Mouse (Mus musculus) embryonic facial prominence, embryonic 13.5 days (tissue): Measurements from ENCODE around the gene Magi2. TPM values are rescaled to one million over a fixed set of nuclear protein-coding genes. Genes with fewer than 3 reads are reported as not detected.

ENCODE experiments used
- ATAC-seq: fragments of 200-750 bp; cut with Nextera tagmentation; 2 replicates; pipeline ENCODE4 v1.8.0; 2017; ENCODE audit warnings: low read depth; ENCODE audit not compliant: insufficient number of reproducible peaks, insufficient read depth, low FRiP score, low TSS enrichment
- H3K27ac ChIP-seq: fragments of 300-500 bp; sonication (generic); 2 replicates; pipeline ENCODE4 v1.5.1; 2015; ENCODE audit warnings: moderate library complexity, mild to moderate bottlenecking, inconsistent platforms
- H3K27me3 ChIP-seq: fragments of 300-500 bp; sonication (generic); 2 replicates; pipeline ENCODE4 v1.6.1; 2015; ENCODE audit warnings: mild to moderate bottlenecking, inconsistent platforms
- H3K36me3 ChIP-seq: fragments of 300-500 bp; sonication (generic); 2 replicates; pipeline ENCODE4 v1.6.1; 2015; ENCODE audit warnings: mild to moderate bottlenecking, inconsistent platforms
- H3K4me1 ChIP-seq: fragments of 300-500 bp; sonication (generic); 2 replicates; pipeline ENCODE4 v1.6.1; 2015; ENCODE audit warnings: inconsistent platforms
- H3K4me2 ChIP-seq: fragments of 300-500 bp; sonication (generic); 2 replicates; pipeline ENCODE4 v1.6.1; 2015; ENCODE audit warnings: moderate library complexity, mild to moderate bottlenecking, inconsistent platforms
- H3K4me3 ChIP-seq: fragments of 300-500 bp; sonication (generic); 2 replicates; pipeline ENCODE4 v1.5.1; 2015; ENCODE audit warnings: mild to moderate bottlenecking, inconsistent platforms
- H3K9ac ChIP-seq: fragments of 300-500 bp; sonication (generic); 2 replicates; pipeline ENCODE4 v1.6.1; 2015; ENCODE audit warnings: mild to moderate bottlenecking, inconsistent platforms
- H3K9me3 ChIP-seq: fragments of 300-500 bp; sonication (generic); 2 replicates; pipeline ENCODE4 v1.6.1; 2016; ENCODE audit warnings: inconsistent platforms
- WGBS: fragments of 180-500 bp; shearing (Covaris S2); methylation state at CpG from one replicate; pipeline ENCODE4 v1.1.7; 2015; ENCODE audit warnings: mixed read lengths; 5-methylcytosine and 5-hydroxymethylcytosine counted together
- polyA plus RNA-seq: library from polyadenylated mRNA; unstranded; fragments of >200 nt; fragmentation: Nextera tagmentation; extraction: Ambion mirVana; gene quantifications from 2 replicates; pipeline ENCODE4 v1.2.1, GENCODE M21; 2015

Gene Magi2
- polyA plus RNA-seq, 1 experiment from 2014 or later: 9.7 TPM

GRCm38 (mm10) chr5:20446471-20447174, 1219.8 kb downstream of the Magi2 start:
- no peaks in the 10 kb centered on the region for H3K27me3 ChIP-seq
- peaks cover 9% of the 10 kb centered on the region; the same call in 1 of the 2 replicates for H3K4me1 ChIP-seq
- no peak overlapping the region for H3K9ac ChIP-seq
- no peaks in the 10 kb centered on the region for H3K9me3 ChIP-seq
- no peak overlapping the region for H3K27ac ChIP-seq
- H3K4me2 ChIP-seq: no peak overlapping the region
- H3K4me3 ChIP-seq: no peak overlapping the region
- no peak for ATAC-seq
- H3K36me3 ChIP-seq: no peaks in the 10 kb centered on the region
- 52% methylated on average over 4 of the region's 4 CpGs for WGBS

GRCm38 (mm10) chr5:20456106-20456505, 1229.3 kb downstream of the Magi2 start:
- Histone ChIP-seq H3K9me3 (no peaks in the 10 kb centered on the region), H3K27me3 (no peaks in the 10 kb centered on the region), H3K27ac (no peak overlapping the region), H3K9ac (no peak overlapping the region), H3K4me1 (no peaks in the 10 kb centered on the region), H3K36me3 (no peaks in the 10 kb centered on the region), H3K4me3 (no peak overlapping the region), H3K4me2 (no peak overlapping the region)
- 68% methylated on average over 3 of the region's 3 CpGs for WGBS
- no peak for ATAC-seq

GRCm38 (mm10) chr5:20457742-20458510, 1231.1 kb downstream of the Magi2 start:
- ATAC-seq: no peak
- WGBS: 75% methylated on average over 7 of the region's 7 CpGs

GRCm38 (mm10) chr5:20461709-20462108, 1234.9 kb downstream of the Magi2 start:
- H3K4me3 ChIP-seq: no peak overlapping the region
- ATAC-seq: no peak
- no peaks in the 10 kb centered on the region for H3K4me1 ChIP-seq
- no peaks in the 10 kb centered on the region for H3K9me3 ChIP-seq
- 79% methylated on average over 2 of the region's 2 CpGs for WGBS
- H3K27ac ChIP-seq: no peak overlapping the region
- no peak overlapping the region for H3K4me2 ChIP-seq
- H3K27me3 ChIP-seq: no peaks in the 10 kb centered on the region
- H3K36me3 ChIP-seq: no peaks in the 10 kb centered on the region
- H3K9ac ChIP-seq: no peak overlapping the region

More at GRCm38 (mm10) chr5:20457742-20458510, 1231.1 kb downstream of the Magi2 start:
- H3K27me3 ChIP-seq: no peaks in the 10 kb centered on the region
- H3K36me3 ChIP-seq: no peaks in the 10 kb centered on the region
- H3K4me1 ChIP-seq: no peaks in the 10 kb centered on the region
- no peak overlapping the region for H3K4me3 ChIP-seq
- no peak overlapping the region for H3K9ac ChIP-seq
- no peaks in the 10 kb centered on the region for H3K9me3 ChIP-seq
- H3K4me2 ChIP-seq: no peak overlapping the region
- H3K27ac ChIP-seq: no peak overlapping the region

- H3K4me3 ChIP-seq: no peak overlapping the region
- WGBS: 90% methylated on average over 2 of the region's 2 CpGs
- H3K27me3 ChIP-seq: no peaks in the 10 kb centered on the region
- H3K36me3 ChIP-seq: no peaks in the 10 kb centered on the region
- no peak for ATAC-seq
- no peak overlapping the region for H3K27ac ChIP-seq
- H3K9me3 ChIP-seq: no peaks in the 10 kb centered on the region
- H3K4me1 ChIP-seq: no peaks in the 10 kb centered on the region
- no peak overlapping the region for H3K9ac ChIP-seq
- H3K4me2 ChIP-seq: no peak overlapping the region
Observed at GRCm38 (mm10) chr5:20462376-20462775, 1235.5 kb downstream of the Magi2 start.

GRCm38 (mm10) chr5:20469721-20470120, 1242.9 kb downstream of the Magi2 start:
- no peaks in the 10 kb centered on the region for H3K27me3 ChIP-seq
- H3K27ac ChIP-seq: no peak overlapping the region
- H3K4me2 ChIP-seq: no peak overlapping the region
- ATAC-seq: no peak
- peaks cover 6% of the 10 kb centered on the region; the same call in 1 of the 2 replicates for H3K9me3 ChIP-seq
- no peaks in the 10 kb centered on the region for H3K36me3 ChIP-seq
- H3K4me3 ChIP-seq: no peak overlapping the region
- no peaks in the 10 kb centered on the region for H3K4me1 ChIP-seq
- 69% methylated on average over 3 of the region's 3 CpGs for WGBS
- H3K9ac ChIP-seq: no peak overlapping the region

- Histone ChIP-seq H3K4me1 (no peaks in the 10 kb centered on the region), H3K36me3 (no peaks in the 10 kb centered on the region), H3K27ac (no peak overlapping the region), H3K9me3 (peaks cover 6% of the 10 kb centered on the region; the same call in 1 of the 2 replicates), H3K27me3 (no peaks in the 10 kb centered on the region), H3K4me2 (no peak overlapping the region), H3K4me3 (no peak overlapping the region), H3K9ac (no peak overlapping the region)
- no peak for ATAC-seq
Observed at GRCm38 (mm10) chr5:20470466-20470865, 1243.6 kb downstream of the Magi2 start.

- Histone ChIP-seq H3K4me1 (no peaks in the 10 kb centered on the region), H3K27me3 (no peaks in the 10 kb centered on the region), H3K9me3 (no peaks in the 10 kb centered on the region), H3K27ac (no peak overlapping the region), H3K4me3 (no peak overlapping the region), H3K9ac (no peak overlapping the region), H3K36me3 (no peaks in the 10 kb centered on the region), H3K4me2 (no peak overlapping the region)
- 86% methylated on average over 7 of the region's 7 CpGs for WGBS
- no peak for ATAC-seq
Observed at GRCm38 (mm10) chr5:20484505-20484904, 1257.7 kb downstream of the Magi2 start.

- H3K9me3 ChIP-seq: no peaks in the 10 kb centered on the region
- WGBS: 66% methylated on average over 2 of the region's 2 CpGs
- no peak overlapping the region for H3K4me2 ChIP-seq
- peaks cover 11% of the 10 kb centered on the region for H3K4me1 ChIP-seq
- H3K27ac ChIP-seq: no peak overlapping the region
- no peak overlapping the region for H3K9ac ChIP-seq
- H3K36me3 ChIP-seq: no peaks in the 10 kb centered on the region
- no peak overlapping the region for H3K4me3 ChIP-seq
- no peaks in the 10 kb centered on the region for H3K27me3 ChIP-seq
- no peak for ATAC-seq
Observed at GRCm38 (mm10) chr5:20491911-20492310, 1265.1 kb downstream of the Magi2 start.

- H3K4me3 ChIP-seq: no peak overlapping the region
- ATAC-seq: no peak
- H3K4me1 ChIP-seq: peaks cover 13% of the 10 kb centered on the region
- 89% methylated on average over 7 of the region's 7 CpGs for WGBS
- no peak overlapping the region for H3K27ac ChIP-seq
- no peaks in the 10 kb centered on the region for H3K36me3 ChIP-seq
- no peaks in the 10 kb centered on the region for H3K9me3 ChIP-seq
- H3K9ac ChIP-seq: no peak overlapping the region
- H3K27me3 ChIP-seq: no peaks in the 10 kb centered on the region
- H3K4me2 ChIP-seq: no peak overlapping the region
Observed at GRCm38 (mm10) chr5:20492679-20493078, 1265.8 kb downstream of the Magi2 start.

- H3K4me1 ChIP-seq: peaks cover 13% of the 10 kb centered on the region
- no peaks in the 10 kb centered on the region for H3K36me3 ChIP-seq
- H3K27ac ChIP-seq: no peak overlapping the region
- no peak overlapping the region for H3K4me3 ChIP-seq
- WGBS: 40% methylated on average over 6 of the region's 6 CpGs
- no peak overlapping the region for H3K9ac ChIP-seq
- no peaks in the 10 kb centered on the region for H3K27me3 ChIP-seq
- no peak for ATAC-seq
- no peaks in the 10 kb centered on the region for H3K9me3 ChIP-seq
- no peak overlapping the region for H3K4me2 ChIP-seq
Observed at GRCm38 (mm10) chr5:20494010-20494409, 1267.2 kb downstream of the Magi2 start.

GRCm38 (mm10) chr5:20496924-20497323, 1270.1 kb downstream of the Magi2 start:
- H3K36me3 ChIP-seq: no peaks in the 10 kb centered on the region
- 24% methylated on average over 8 of the region's 8 CpGs for WGBS
- no peak overlapping the region for H3K4me2 ChIP-seq
- H3K9me3 ChIP-seq: no peaks in the 10 kb centered on the region
- H3K4me3 ChIP-seq: no peak overlapping the region
- H3K9ac ChIP-seq: no peak overlapping the region
- H3K4me1 ChIP-seq: peaks cover 13% of the 10 kb centered on the region
- no peak for ATAC-seq
- no peak overlapping the region for H3K27ac ChIP-seq
- no peaks in the 10 kb centered on the region for H3K27me3 ChIP-seq
